Mouse (Mus musculus) midbrain, embryonic 16.5 days (tissue): ENCODE measurements around the gene Bahd1. TPM values are rescaled to one million over a fixed set of nuclear protein-coding genes. Genes with fewer than 3 reads are reported as not detected.

Source experiments
- ATAC-seq: fragments of 200-750 bp; cut with Nextera tagmentation; 2 replicates; pipeline ENCODE4 v1.8.0; 2017; ENCODE audit warnings: moderate TSS enrichment
- H3K27ac ChIP-seq: fragments of 300-500 bp; sonication (generic); 2 replicates; pipeline ENCODE4 v1.5.1; 2014; ENCODE audit warnings: mild to moderate bottlenecking, low read length, mixed read lengths
- H3K27me3 ChIP-seq: fragments of 300-500 bp; sonication (generic); 2 replicates; pipeline ENCODE4 v1.6.1; 2014; ENCODE audit warnings: low read depth, low read length, mixed read lengths; ENCODE audit not compliant: control insufficient read depth, insufficient read depth
- H3K36me3 ChIP-seq: fragments of 300-500 bp; sonication (generic); 2 replicates; pipeline ENCODE4 v1.6.1; 2014; ENCODE audit warnings: mild to moderate bottlenecking, low read length, moderate library complexity, mixed read lengths; ENCODE audit not compliant: control insufficient read depth, insufficient read depth
- H3K4me1 ChIP-seq: fragments of 300-500 bp; sonication (generic); 2 replicates; pipeline ENCODE4 v1.6.1; 2014; ENCODE audit warnings: mild to moderate bottlenecking, low read length, mixed read lengths; ENCODE audit not compliant: control insufficient read depth, insufficient read depth
- H3K4me2 ChIP-seq: fragments of 300-500 bp; sonication (generic); 2 replicates; pipeline ENCODE4 v1.6.1; 2014; ENCODE audit warnings: mild to moderate bottlenecking, low read length, mixed read lengths
- H3K4me3 ChIP-seq: fragments of 300-500 bp; sonication (generic); 2 replicates; pipeline ENCODE4 v1.5.1; 2014; ENCODE audit warnings: low read depth, mild to moderate bottlenecking, low read length, moderate library complexity, mixed read lengths
- H3K9ac ChIP-seq: fragments of 300-500 bp; sonication (generic); 2 replicates; pipeline ENCODE4 v1.6.1; 2014; ENCODE audit warnings: low read depth, low read length, mixed read lengths
- H3K9me3 ChIP-seq: fragments of 300-500 bp; sonication (generic); replicated peaks from 2 replicates; pipeline ENCODE4 v1.6.1; 2014; ENCODE audit warnings: mild to moderate bottlenecking, low read length, mixed read lengths; ENCODE audit not compliant: control insufficient read depth, poor library complexity, severe bottlenecking
- WGBS: fragments of 180-500 bp; shearing (Covaris S2); extraction: QIAGEN DNeasy Blood & Tissue Kit; methylation state at CpG from one replicate; pipeline ENCODE4 v1.1.7; 2014; 5-methylcytosine and 5-hydroxymethylcytosine counted together
- polyA plus RNA-seq: library from polyadenylated mRNA; unstranded; fragments of >200 nt; fragmentation: Nextera tagmentation; extraction: Ambion mirVana; gene quantifications from 2 replicates; pipeline ENCODE4 v1.2.1, GENCODE M21; 2015

Bahd1 gene
- polyA plus RNA-seq, 1 experiment from 2014 or later: 6.9 TPM

- Histone ChIP-seq H3K4me1 (no peaks in the 10 kb centered on the region), H3K27ac (no peak overlapping the region), H3K4me2 (no peak overlapping the region), H3K36me3 (no peaks in the 10 kb centered on the region), H3K9ac (no peak overlapping the region), H3K4me3 (no peak overlapping the region), H3K27me3 (no peaks in the 10 kb centered on the region), H3K9me3 (no peaks in the 10 kb centered on the region)
- ATAC-seq: no peak
- 64% methylated on average over 7 of the region's 7 CpGs for WGBS
Measured at GRCm38 (mm10) chr2:118963676-118964012, 63.5 kb downstream of the Bahd1 start.

- Histone ChIP-seq H3K9me3 (no peaks in the 10 kb centered on the region), H3K9ac (no peak overlapping the region), H3K36me3 (no peaks in the 10 kb centered on the region), H3K4me3 (no peak overlapping the region), H3K27ac (no peak overlapping the region), H3K4me1 (no peaks in the 10 kb centered on the region), H3K4me2 (no peak overlapping the region), H3K27me3 (peaks cover 11% of the 10 kb centered on the region)
- WGBS: 89% methylated on average over 11 of the region's 11 CpGs
- ATAC-seq: no peak
Measured at GRCm38 (mm10) chr2:118969585-118970147, 69.5 kb downstream of the Bahd1 start.

- peaks cover 19% of the 10 kb centered on the region for H3K27me3 ChIP-seq
- H3K9ac ChIP-seq: no peak overlapping the region
- no peak overlapping the region for H3K27ac ChIP-seq
- H3K9me3 ChIP-seq: no peaks in the 10 kb centered on the region
- H3K4me2 ChIP-seq: no peak overlapping the region; the same call in 1 of the 2 replicates
- 85% methylated on average over 5 of the region's 5 CpGs for WGBS
- ATAC-seq: no peak
- H3K4me1 ChIP-seq: peaks cover 6% of the 10 kb centered on the region
- H3K4me3 ChIP-seq: no peak overlapping the region
- H3K36me3 ChIP-seq: no peaks in the 10 kb centered on the region
Measured at GRCm38 (mm10) chr2:118972048-118972447, 71.9 kb downstream of the Bahd1 start.

- Histone ChIP-seq H3K9ac (peak overlapping the region; percentile 72), H3K4me1 (peaks cover 6% of the 10 kb centered on the region), H3K9me3 (no peaks in the 10 kb centered on the region), H3K27me3 (peaks cover 24% of the 10 kb centered on the region), H3K4me2 (peak overlapping the region; percentile 90), H3K27ac (no peak overlapping the region), H3K4me3 (peak overlapping the region; percentile 43), H3K36me3 (no peaks in the 10 kb centered on the region)
- under 1% methylated on average over 33 of the region's 33 CpGs for WGBS
- peak; percentile 74 for ATAC-seq
Measured at GRCm38 (mm10) chr2:118972687-118973376, 72.7 kb downstream of the Bahd1 start.

Other genes with a start within 250 kb of the Bahd1 start
- 62.7 and 65.5 TPM in 2 replicates for gene Pak6, start 237.1 kb upstream of the Bahd1 start, polyA plus RNA-seq
- not detected in 2 replicates for gene Ankrd63, start 196.4 kb upstream of the Bahd1 start, polyA plus RNA-seq
- gene Plcb2, start 171.9 kb upstream of the Bahd1 start, polyA plus RNA-seq: 0.44 and 0.50 TPM in 2 replicates
- 17.9 and 18.9 TPM in 2 replicates for gene Inafm2, start 154.6 kb upstream of the Bahd1 start, polyA plus RNA-seq
- gene Ccdc9b, start 137.7 kb upstream of the Bahd1 start, polyA plus RNA-seq: 1.2 and 1.6 TPM in 2 replicates
- not detected in 2 replicates for gene Phgr1, start 127.6 kb upstream of the Bahd1 start, polyA plus RNA-seq
- gene Disp2, start 120.7 kb upstream of the Bahd1 start, polyA plus RNA-seq: 72.3 and 77.0 TPM in 2 replicates
- 13.8 TPM in 2 replicates for gene Knstrn, start 86.4 kb upstream of the Bahd1 start, polyA plus RNA-seq
- 38.6 and 46.3 TPM in 2 replicates for gene Ivd, start 38.4 kb upstream of the Bahd1 start, polyA plus RNA-seq
- gene Chst14, start 26.1 kb downstream of the Bahd1 start, polyA plus RNA-seq: 4.6 and 4.7 TPM in 2 replicates
- 40.7 and 44.6 TPM in 2 replicates for gene Ccdc32, start 129.0 kb downstream of the Bahd1 start, polyA plus RNA-seq
- 4.1 and 4.5 TPM in 2 replicates for gene Rpusd2, start 134.4 kb downstream of the Bahd1 start, polyA plus RNA-seq
- gene Knl1, start 146.7 kb downstream of the Bahd1 start, polyA plus RNA-seq: 4.5 and 8.4 TPM in 2 replicates
- gene Rad51, start 212.4 kb downstream of the Bahd1 start, polyA plus RNA-seq: 5.8 and 7.5 TPM in 2 replicates